ENCODE assay signal across 8 mouse cellular contexts in the genomic region with DNA sequence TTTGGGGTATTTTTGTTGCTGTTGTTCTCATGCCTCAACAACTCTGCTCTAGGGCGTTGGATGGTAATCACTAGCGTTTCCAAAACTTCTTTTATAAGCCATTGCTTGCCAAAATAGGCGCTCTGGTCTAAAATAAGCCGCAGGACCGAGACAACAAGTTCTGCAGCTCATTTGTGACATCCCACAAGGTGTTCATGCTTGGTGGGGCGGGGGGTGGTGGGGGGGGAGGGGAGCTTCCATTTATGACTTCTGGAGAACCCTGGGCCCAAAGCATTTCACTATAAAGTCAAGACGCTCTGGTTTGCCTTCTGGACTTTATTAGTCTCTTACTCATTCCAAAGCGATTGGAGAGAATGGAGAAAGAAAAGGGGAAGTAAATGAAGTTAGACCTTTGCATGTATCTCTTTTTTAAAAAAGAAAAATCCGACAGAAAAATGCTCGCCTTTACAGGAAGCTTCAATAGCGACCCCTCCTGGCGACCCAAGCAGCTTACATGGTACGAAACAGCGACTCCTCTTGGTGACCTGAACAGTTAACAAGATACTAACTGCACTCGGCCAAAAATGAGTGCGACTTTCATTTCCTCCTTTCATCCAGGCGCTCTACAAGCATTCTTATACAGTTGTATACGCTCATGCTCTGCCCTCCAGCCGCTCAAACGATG.
DNase-seq lines count a peak whose midpoint lies in the region; ATAC-seq and TF ChIP-seq lines count a peak whose summit lies in the region.

No protein-coding gene starts in this region.

- peak; percentile 85 to 89 for ATAC-seq in hematopoietic stem cell, adult 5-6 weeks (replicated peaks in 1 of 2; ENCODE audit: insufficient read depth in 1 of 2, low FRiP score in 2 of 2, low TSS enrichment in 1 of 2, low read depth in 1 of 2, poor library complexity in 2 of 2, severe bottlenecking in 2 of 2)
- ATAC-seq in neural tube, embryonic 11.5 days (ENCODE audit: insufficient read depth, low FRiP score, low TSS enrichment), result no peak

- no peaks in the 10 kb centered on the region for H3K4me1 ChIP-seq in embryonic fibroblast, embryonic 13.5 days (ENCODE audit: control insufficient read depth, insufficient read depth, low read length)
- H3K4me1 ChIP-seq in liver, adult 2 months (ENCODE audit: control insufficient read depth, insufficient read depth, low read length), result no peaks in the 10 kb centered on the region
- no peaks in the 10 kb centered on the region for H3K4me1 ChIP-seq in neural tube, embryonic 11.5 days (ENCODE audit: control insufficient read depth, insufficient read depth, low read length)

- WGBS in liver, adult 2 months, result 16% methylated on average over 20 of the region's 20 CpGs
- WGBS in neural tube, embryonic 11.5 days, result 7% methylated on average over 20 of the region's 20 CpGs

- no peak overlapping the region for H3K9ac ChIP-seq in liver, adult 2 months (ENCODE audit: low read depth, low read length)
- no peak overlapping the region for H3K9ac ChIP-seq in neural tube, embryonic 11.5 days (ENCODE audit: low read length)

- DNase-seq in left cerebral cortex, adult 2 months (ENCODE audit: extremely low spot score in 1 of 2, low spot score in 2 of 2), result no peak
- DNase-seq in left cerebral cortex, postnatal 36 days (ENCODE audit: low spot score in 2 of 2), result no peak
- DNase-seq in ZHBTc4 (ENCODE audit: low read depth, low spot score), result peak; percentile 85
- DNase-seq in liver, adult 2 months (ENCODE audit: extremely low read depth, low read depth, low spot score), result peak; percentile 51
- peak; percentile 61 for DNase-seq in neural tube, embryonic 11.5 days (ENCODE audit: low spot score)
- DNase-seq in yolk sac, embryonic 10.5 days (ENCODE audit: low spot score), result peak; percentile 16

- H3K9me3 ChIP-seq in neural tube, embryonic 11.5 days (ENCODE audit: control insufficient read depth, low read length), result no peaks in the 10 kb centered on the region

- H3K4me2 ChIP-seq in neural tube, embryonic 11.5 days (ENCODE audit: low read depth), result no peak overlapping the region

- H3K36me3 ChIP-seq in liver, adult 2 months (ENCODE audit: control insufficient read depth, insufficient read depth, low read length), result no peaks in the 10 kb centered on the region
- H3K36me3 ChIP-seq in neural tube, embryonic 11.5 days (ENCODE audit: control insufficient read depth, insufficient read depth, low read length), result no peaks in the 10 kb centered on the region

- no peaks in the 10 kb centered on the region for H3K79me2 ChIP-seq in liver, adult 2 months (ENCODE audit: control insufficient read depth, insufficient read depth, low read length)

- no peak overlapping the region for H3K4me3 ChIP-seq in left cerebral cortex, adult 2 months
- H3K4me3 ChIP-seq in embryonic fibroblast, embryonic 13.5 days (ENCODE audit: insufficient read depth, low read length), result no peak overlapping the region
- no peak overlapping the region for H3K4me3 ChIP-seq in liver, adult 2 months (ENCODE audit: insufficient read depth, low read depth, low read length)
- H3K4me3 ChIP-seq in neural tube, embryonic 11.5 days (ENCODE audit: low read depth, low read length), result no peak overlapping the region

- H3K27ac ChIP-seq in left cerebral cortex, adult 2 months, result no peak overlapping the region
- no peak overlapping the region for H3K27ac ChIP-seq in embryonic fibroblast, embryonic 13.5 days (ENCODE audit: insufficient read depth, low read length)
- no peak overlapping the region for H3K27ac ChIP-seq in liver, adult 2 months (replicated peaks; ENCODE audit: insufficient read depth, low read depth, low read length)
- no peak overlapping the region for H3K27ac ChIP-seq in neural tube, embryonic 11.5 days (ENCODE audit: low read depth, low read length)

- TF ChIP-seq CTCF in left cerebral cortex, adult 2 months (IDR thresholded peaks at IDR 0.05), result peak; percentile 64
- peak; percentile 77; the same call in 1 of the 2 replicates for TF ChIP-seq CTCF in embryonic fibroblast, embryonic 13.5 days (IDR thresholded peaks at IDR 0.05; ENCODE audit: borderline replicate concordance, insufficient read depth, low read length)
- peak; percentile 52; the same call in 1 of the 2 replicates for TF ChIP-seq CTCF in liver, adult 2 months (IDR thresholded peaks at IDR 0.05; ENCODE audit: low read depth, low read length)

- H3K27me3 ChIP-seq in liver, adult 2 months (ENCODE audit: control insufficient read depth, insufficient read depth, low read length), result 0 out of 2 replicates have a peak, but pooled peaks cover 3% of the 10 kb centered on the region
- no peaks in the 10 kb centered on the region for H3K27me3 ChIP-seq in neural tube, embryonic 11.5 days (ENCODE audit: control insufficient read depth, insufficient read depth, low read length)

- intact Hi-C loops in left cerebral cortex, adult 2 months (cut with DNase I), result no loop called here
- intact Hi-C loops in left cerebral cortex, postnatal 36 days (cut with DNase I), result no loop called here

- TF ChIP-seq POLR2A in embryonic fibroblast, embryonic 13.5 days (IDR thresholded peaks at IDR 0.05; ENCODE audit: low read depth, low read length), result no peak
- TF ChIP-seq POLR2A in liver, adult 2 months (IDR thresholded peaks at IDR 0.05; ENCODE audit: extremely low read depth, insufficient read depth, low read length), result no peak

Comparison
In these comparisons a context has a peak if more than half of its experiments do, and no peak if none do; other contexts are left out.
1. DNase-seq: peak in ZHBTc4 (single experiment), liver, adult 2 months (single experiment), neural tube, embryonic 11.5 days (single experiment) and yolk sac, embryonic 10.5 days (single experiment); none in left cerebral cortex, adult 2 months (0 of 2) and left cerebral cortex, postnatal 36 days (0 of 2).
2. Peak in every context shown above with its lines, with median percentiles within 50 percentile points of each other: CTCF ChIP-seq.